Mouse (Mus musculus) spleen, postnatal 10 days (tissue): ENCODE data around the gene Acsf2.
A peak's percentile ranks its signal among the peaks of the same experiment; 100 is the strongest.

Experiments
- DNase-seq, 2 experiments: peaks; one replicate each; pipeline ENCODE4 v3.0.0; 2021 to 2022; ENCODE audit warnings: low spot score in 2 of 2

The Acsf2 gene

GRCm38 (mm10) chr11:94548041-94548784 is 53.5 kb downstream of the Acsf2 start:
- peak; percentile 13 to 44 for DNase-seq

GRCm38 (mm10) chr11:94547271-94547670 is 54.4 kb downstream of the Acsf2 start:
- DNase-seq = no peak

- DNase-seq = no peak
These were observed 55.3 kb downstream of the Acsf2 start for GRCm38 (mm10) chr11:94546381-94546780.

- no peak for DNase-seq
These were observed 57.2 kb downstream of the Acsf2 start for GRCm38 (mm10) chr11:94544422-94544821.

GRCm38 (mm10) chr11:94543932-94544331 is 57.7 kb downstream of the Acsf2 start:
- DNase-seq = peak; percentile 58 to 81

- DNase-seq = no peak
These were observed 58.3 kb downstream of the Acsf2 start for GRCm38 (mm10) chr11:94543344-94543743.

GRCm38 (mm10) chr11:94542400-94542799 is 59.3 kb downstream of the Acsf2 start:
- no peak for DNase-seq

- no peak for DNase-seq
These were observed 61.9 kb downstream of the Acsf2 start for GRCm38 (mm10) chr11:94539761-94540160.

- DNase-seq = no peak
These were observed 62.9 kb downstream of the Acsf2 start for GRCm38 (mm10) chr11:94538733-94539292.

- no peak for DNase-seq
These were observed 68.5 kb downstream of the Acsf2 start for GRCm38 (mm10) chr11:94533171-94533570.

- no peak for DNase-seq
These were observed 72.8 kb downstream of the Acsf2 start for GRCm38 (mm10) chr11:94528879-94529278.

- DNase-seq = no peak
These were observed 75.3 kb downstream of the Acsf2 start for GRCm38 (mm10) chr11:94526171-94526879.

- peak; percentile 25 to 34 for DNase-seq
These were observed 80.3 kb downstream of the Acsf2 start, which contains the start of gene Mycbpap for GRCm38 (mm10) chr11:94521219-94521843. Mycbpap (minus strand) TSS chr11:94521742.

- no peak for DNase-seq
These were observed 88.2 kb downstream of the Acsf2 start for GRCm38 (mm10) chr11:94513452-94513851.

GRCm38 (mm10) chr11:94508976-94509375 is 92.7 kb downstream of the Acsf2 start:
- DNase-seq = no peak
